Mouse (Mus musculus) Muller cell, postnatal 12 days (primary cell): ENCODE measurements around the gene Elavl1.

Source experiments
- DNase-seq: peaks from one replicate; pipeline ENCODE4 v3.0.0-alpha.2; 2015; ENCODE audit errors: inconsistent ontology term

Gene Elavl1

DNA sequence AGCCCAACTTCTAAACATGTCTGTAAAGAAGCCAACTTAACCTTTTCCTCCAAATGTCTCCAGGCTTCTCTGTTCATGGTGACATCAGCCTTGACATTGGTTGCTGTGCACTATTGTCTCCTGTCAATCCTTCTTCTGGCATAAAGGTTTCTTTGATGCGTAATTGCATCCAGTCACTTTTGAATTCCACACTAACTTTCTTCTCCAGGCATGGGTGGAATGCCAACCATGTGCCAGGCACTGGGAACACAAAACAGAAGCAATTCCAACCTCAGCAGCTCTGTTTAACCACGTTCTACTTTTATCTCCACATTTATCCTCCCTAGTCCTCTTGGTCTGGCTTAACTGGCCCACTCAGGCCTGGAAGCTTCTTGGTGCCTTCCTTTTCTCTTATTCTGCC lies 4.2 kb downstream of the Elavl1 start:
- peak; percentile 84 for DNase-seq

DNA sequence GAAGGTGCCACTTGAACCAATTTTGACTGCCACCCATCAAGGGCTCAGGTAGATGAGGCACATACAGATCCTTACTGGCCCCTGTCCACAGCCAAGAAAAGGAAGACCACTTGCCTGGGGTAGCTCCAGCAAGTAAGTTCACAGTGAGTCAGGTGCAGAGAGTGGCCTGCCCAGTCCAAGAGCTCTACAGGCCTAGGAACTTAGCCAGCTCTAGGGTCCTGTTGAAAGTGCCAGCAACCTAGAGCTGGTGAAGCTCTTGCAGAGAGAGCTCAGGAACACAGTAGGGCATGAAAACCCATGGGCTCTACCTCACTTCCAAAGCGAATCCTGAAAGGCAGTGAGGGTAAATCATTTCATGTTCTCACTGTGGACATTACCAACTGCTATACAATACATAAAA lies 4.8 kb downstream of the Elavl1 start:
- DNase-seq: no peak

DNA sequence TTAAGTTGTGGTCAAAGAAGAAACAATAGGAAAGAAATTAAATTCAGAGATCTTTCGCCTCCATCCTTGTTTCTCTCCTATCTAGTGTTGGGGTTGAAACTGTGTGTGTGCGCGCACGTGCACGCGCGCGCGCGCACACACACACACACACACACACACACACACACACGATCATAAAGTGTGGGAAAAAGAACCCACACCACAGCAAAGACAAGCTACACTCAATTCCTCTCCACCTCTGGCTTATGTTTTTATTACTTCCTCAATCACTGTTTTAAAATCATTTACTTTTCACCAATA lies 5.7 kb downstream of the Elavl1 start:
- no peak for DNase-seq

DNA sequence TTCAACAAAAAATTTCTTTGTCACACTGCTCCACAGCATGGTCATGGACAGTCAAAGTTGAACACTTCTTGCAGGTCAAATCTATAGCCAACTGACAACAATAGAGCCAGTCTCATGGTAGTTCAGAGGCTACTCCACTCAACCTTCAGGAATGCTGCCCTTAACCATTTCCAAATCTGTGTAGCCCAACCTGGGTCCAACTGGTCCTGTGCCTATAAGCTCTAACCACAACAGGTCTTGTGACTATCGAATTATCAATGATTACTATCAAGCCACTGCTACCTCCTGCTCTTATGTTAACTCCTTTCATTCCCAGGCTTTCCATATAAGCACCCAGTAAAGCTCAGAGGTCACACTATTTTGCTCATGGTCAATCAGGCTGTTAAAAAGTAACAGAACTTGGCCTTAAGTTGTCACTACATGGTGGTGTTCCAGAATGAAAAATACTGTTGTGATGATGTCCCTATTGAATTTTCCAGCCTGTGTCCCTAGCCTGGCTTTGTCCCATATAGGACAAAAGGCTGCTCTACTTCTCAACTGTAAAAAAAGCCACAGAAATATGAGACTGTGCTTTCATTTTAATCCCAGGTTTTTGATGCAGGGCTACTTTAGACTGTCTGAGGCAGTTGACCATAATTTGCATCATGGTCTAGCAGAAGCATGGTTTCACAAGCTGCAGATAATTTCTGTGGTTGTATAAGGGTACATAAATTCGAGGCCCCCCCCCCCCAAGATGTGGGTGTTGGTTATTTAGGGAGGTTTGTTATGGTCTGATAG lies 6.2 kb downstream of the Elavl1 start:
- peak; percentile 64 for DNase-seq

DNA sequence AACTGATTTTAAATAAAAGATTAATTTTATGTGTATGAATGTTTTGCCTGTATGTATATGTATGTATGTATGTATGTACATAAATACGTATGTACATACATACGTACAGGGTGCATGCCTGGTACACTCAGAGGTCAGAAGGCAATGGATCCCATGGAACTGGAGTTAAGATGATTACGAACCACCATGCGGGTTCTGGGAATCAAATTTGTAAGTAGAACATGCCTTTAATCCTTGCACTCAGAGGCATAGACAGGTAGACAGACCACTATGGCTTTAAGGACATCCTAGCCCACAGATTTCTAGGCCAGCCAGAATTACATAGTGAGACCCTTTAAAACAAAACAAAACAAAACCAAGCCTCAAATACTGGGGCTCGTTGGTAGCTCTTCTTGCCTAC lies 7.1 kb downstream of the Elavl1 start:
- DNase-seq: no peak

DNA sequence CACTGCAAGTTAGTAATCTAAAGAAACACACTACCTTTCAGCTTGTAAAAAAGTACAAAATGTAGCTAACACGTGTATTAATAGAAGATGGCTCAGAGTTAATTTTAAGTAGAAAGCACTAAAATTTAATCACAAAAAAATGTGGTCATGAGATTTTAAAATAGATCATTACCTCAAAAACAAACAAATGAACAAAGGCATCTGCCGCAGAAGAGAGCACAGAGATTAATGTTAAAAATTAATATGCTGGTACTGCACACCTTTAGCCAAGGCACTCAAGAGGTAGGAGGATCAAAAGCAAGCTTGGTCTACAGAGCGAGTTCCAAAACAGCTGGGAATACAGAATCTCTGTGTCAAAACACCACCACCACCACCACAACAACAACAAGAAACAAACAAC lies 10.4 kb downstream of the Elavl1 start:
- no peak for DNase-seq

DNA sequence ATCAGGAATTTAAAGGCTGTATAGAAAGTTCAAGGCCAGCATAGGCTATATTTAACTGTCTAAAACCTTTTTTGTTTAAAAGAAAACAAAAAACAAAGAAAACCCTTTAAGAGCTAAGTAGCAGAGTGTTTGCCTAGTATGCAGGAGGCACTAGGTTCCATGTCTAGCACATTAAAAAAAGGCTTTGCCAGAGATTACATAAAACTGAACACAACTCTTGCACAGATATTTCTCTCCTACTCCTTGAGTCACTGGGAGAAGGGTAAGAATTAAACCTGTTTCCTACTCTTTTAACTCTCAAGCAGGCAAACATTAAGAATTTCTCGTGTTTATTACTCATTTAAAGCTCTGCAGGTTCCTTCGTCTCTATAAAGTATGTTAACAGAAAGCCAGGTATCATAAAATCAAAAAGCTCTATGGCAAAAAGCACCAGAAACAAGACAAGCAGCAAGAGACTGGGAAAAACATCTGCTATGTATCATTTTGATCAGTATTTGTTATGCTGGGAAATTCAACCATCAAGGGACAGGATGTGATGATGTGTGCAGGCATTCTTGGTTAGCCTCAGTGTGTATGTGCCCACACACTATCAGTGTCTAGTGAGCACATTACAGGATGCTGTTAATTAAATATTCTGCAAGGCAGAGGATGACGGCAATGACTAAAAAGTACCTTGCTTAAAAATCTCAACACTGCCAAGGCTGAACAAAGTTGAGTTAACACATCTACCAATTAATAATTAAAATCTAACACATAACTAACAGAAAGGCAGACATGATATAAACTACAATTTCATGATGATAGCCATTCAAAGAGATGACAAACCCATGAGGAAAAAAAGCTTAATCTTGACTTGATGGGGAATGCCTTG lies 11.7 kb downstream of the Elavl1 start:
- DNase-seq: peak; percentile 73

DNA sequence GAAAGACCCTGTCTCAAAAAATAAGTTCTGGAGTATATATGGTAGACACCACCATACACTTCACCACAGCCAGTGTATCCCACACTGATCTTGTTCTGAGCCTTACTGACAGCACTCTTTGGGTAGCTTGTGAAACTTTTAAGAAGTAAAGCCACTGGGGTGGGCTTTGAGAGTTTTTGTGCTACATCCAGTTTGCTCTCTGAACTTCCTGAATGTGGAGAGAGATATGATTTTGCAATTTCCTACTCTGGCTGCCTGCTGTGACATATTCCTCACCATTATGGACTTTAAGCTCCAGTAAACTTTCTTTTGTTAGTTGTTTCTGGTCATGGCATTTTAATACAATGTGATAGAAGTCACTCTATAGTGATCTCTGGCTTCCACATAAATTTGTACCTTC lies 13.1 kb downstream of the Elavl1 start:
- DNase-seq: no peak

DNA sequence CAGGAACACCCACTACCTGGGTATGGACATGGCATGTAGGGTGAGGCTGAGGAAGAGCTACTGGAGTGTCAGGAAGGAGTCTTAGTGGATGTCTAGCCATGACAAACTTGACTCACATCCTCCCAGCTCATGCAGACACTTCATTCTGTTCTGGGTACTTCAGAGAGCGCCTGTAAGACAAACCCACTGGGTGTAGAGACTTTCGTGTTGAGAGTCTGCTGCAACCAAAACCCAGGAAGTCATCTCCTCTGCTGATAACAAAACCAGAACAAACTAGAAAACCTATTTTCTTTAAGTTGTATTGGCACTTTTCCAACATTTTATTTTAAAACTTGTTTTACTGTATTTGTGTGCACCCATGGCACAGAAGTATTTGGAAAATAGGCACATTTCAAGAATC lies 19.4 kb downstream of the Elavl1 start:
- no peak for DNase-seq

DNA sequence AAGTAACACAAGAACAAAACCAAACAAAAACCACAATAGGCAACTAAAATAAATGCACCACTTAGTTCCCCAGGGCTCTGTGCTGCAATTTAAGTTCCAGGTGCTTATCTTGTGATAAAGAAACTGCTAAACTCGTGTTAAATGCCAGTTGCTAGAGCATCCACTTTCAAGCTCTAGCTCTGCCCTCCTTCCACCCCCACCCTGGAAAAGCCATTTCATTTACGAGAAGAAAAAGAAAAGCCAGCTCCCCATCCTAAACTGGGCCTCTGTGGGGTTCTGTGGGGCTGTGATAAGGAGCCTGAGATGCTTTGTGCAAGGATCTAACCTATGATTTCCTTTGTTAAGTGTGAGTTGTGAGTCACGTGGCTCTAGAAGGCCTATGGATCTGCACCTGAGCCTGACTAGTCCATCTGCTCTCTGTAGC lies 21.1 kb downstream of the Elavl1 start:
- no peak for DNase-seq

DNA sequence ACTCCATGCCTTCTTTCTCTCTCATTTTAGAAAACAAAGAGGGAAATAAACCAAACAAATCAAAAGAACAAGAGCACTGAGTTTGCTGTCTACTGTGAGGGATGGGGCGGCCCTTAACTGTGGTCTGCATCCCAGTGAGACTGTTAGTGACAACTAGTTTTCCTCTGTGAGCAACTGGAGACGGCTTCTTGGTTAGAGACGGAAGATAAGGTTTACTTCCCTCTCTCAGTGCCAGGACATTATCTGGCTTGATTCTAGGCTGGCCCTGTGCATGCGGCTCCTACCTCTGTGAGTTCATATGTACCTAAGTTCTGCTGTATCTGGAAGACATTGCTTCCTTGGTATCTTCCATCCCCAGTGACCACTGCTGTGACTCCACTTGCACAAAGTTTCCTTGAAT lies 27.4 kb downstream of the Elavl1 start:
- no peak for DNase-seq

DNA sequence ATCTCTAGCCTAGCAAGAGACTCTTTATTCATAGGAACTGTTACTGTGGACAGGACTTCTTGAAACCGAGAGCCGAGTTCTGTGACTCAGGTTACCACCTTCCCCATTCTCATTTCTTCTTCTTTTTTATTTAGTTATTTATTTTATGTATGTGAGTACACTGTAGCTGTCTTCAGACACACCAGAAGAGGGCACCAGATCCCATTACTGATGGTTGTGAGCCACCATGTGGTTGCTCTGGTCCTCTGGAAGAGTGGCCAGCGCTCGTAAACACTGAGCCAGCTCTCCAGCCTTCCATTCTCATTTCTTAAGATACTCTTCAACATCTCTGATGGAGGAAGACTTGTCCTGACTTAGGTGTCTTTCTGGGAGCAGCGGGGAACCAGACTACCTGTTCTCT lies 32.5 kb downstream of the Elavl1 start:
- no peak for DNase-seq

DNA sequence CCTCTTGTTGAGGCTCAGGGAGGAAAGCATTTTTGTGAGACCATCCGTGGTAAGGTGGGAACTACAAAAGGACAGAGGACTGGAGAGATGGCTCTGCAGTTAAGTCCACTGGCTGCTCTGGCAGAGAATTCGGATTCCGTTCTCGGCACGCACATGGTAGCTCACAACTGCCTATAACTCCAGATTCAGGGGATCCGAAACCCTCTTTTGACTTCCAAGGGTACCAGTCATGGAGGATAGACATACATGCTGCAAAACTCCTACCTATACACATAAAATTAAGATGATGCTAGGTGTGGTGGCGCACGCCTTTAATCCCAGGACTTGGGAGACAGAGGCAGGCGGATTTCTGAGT lies 49.1 kb downstream of the Elavl1 start:
- DNase-seq: no peak

DNA sequence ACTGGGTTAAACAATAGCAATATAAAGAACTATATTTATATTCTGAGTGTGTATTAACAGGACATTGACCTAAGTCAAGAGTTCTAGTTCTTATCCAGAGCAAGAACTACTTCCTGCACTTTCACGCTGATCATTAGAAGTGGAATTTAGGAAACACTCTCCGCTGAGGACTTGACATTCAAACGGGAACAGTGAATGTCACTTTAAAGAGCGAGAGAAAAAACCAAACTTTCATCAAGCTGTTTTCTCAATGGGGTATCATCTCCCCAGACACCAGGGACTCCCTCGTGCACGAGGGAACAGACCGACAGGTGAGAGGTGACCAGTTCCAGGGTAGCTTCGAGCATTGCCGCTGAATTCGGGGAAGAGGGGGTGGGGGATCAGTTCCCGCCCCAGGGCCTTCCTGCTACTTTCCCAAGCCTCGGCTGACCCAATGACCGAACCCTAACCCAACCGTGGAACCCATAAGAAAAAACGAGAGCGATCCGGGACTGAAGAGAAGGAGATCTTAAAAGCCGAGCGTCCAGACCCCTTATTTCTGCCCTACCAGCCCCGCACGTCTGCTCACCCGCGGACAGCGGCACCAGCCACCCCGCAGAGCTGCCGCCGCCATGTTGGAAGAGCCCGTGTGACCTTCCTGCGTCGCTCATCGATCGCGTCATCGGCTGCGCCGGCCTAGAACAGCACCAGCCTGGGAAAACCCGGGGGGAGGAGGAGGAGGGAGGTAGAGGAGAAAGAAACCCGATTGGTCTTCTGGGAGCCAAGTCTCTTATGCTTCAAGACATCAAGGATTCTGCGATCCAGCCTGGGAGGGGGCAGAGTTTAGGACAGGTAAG lies 49.7 kb downstream of the Elavl1 start, which contains the start of gene Timm44:
Gene Timm44, minus strand, starts transcription at position 639 of the 836 bp plus-strand sequence.
- peak; percentile 97 for DNase-seq

DNA sequence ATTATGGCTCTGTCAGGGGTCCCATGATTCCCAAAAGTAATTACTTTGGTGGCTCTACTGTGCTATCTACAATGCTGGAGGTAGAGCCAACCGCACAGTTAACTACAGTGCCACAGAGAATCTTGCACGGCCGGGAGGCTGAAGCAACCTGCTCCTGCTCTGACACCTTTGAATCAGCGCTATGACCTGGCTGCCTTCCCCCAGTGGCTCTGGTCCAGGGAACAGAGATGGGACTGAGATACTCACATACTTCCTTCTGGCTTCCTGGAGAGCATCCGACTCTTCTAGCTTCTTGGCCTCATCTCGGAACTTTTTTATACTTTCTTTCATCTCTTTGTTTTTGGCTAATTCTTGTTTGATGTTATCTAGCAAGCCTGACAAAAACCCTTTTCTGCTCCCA lies 55.6 kb downstream of the Elavl1 start:
- DNase-seq: no peak

DNA sequence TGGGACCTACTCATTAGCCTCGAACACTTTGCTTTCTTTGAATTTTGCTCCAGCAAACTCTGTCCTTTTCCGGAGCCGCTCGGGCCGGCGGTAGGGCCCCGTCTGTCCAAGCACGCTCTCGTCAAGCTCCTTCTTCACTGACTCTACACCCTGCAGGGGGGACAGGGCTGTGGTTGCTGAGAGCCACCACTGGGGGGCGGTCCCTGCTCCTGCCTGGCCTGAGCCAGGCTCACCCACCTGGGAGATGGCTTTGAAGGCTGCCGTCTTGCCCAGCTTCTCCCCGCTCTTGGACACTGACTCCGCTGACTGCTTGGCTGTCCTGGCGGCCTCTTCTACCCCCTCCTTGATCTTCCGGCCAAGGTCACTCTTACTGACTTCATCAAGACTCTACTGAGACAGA lies 57.6 kb downstream of the Elavl1 start:
- DNase-seq: no peak

DNA sequence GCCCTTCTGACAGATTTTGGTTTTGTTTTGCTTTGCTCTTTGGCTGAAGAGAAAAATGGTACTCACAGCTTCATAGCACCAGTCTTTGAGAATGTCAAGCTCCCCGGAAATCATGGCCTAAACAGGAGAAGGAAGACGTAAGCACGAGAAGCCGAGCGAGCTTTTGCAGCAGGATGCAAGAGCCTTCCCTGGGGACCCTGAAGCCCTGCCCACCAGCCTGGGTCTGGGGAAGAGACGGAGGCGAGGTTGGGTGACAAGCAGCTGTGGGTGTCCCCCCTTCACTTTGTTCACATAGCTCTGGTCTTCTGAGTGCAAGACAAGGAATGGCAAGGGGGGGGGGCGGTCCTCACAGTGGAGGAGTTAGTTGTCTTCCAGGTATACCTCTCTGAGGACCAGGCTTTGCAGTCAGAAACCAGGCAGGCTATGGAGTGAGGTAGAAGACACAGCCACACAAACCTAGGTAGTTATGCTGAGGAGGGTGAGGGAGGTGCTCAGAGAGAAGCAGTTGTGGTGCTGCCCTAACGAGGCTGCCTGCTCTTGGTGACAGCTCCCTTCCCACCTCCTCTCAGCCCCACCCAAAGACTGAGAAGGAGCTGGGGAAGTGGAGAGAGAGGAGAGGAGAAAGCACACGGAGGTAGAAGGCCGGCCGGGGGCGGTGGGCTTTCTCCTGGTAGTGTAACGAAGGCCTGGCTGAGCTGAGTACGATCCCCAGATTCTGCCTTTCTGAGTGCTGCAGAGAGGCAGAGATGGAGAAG lies 59.9 kb downstream of the Elavl1 start:
- no peak for DNase-seq

DNA sequence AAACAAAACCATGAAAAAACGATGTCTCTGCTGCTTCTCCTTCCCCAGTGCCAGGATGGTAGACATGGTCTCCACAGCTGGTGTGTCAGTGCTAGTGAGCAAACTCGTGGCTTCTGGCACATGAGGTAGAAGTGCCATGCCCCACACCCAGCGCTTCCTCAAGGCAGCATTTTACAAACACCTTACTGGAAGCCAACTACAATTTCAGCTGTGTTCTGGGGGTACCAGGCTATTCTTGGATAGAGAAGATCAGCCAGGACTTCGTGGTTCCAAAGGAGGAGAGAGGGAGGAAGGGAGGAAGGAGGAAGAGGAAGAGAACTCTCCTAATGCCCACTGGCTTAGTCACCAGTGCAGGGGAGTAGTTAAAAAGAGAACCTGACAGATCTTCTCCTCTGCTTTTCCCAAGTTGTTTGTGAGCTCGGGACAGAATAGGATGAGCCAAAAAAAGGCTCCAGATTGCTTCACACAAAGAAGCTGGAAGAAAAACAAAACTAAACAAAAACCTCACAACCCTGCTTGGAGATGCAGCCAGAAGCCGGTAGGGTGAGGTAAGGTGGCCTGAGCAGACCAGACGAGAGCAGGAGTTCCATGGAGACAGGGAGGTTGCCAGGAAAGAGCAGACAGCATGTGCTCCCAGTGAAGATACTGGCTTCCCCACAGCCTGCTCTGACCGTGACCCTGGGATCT lies 62.0 kb downstream of the Elavl1 start:
- no peak for DNase-seq

DNA sequence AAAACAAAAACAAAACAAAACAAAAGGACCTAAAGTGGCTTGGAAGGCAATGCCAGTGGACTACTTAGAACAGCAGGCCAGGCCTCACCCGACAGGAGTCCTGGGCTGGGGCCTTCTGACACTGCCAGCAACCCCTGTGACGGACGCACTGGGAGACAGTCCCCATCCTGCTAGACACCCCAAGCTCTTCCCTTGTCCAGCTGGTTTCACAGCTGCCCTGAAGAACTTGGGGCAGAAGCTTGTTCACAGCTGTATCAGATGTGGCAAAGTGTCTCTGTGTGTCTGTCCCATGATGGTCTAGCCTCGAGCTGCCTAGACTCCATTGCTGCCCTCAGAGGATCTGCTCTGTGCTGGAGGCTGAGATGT lies 65.4 kb downstream of the Elavl1 start:
- no peak for DNase-seq

DNA sequence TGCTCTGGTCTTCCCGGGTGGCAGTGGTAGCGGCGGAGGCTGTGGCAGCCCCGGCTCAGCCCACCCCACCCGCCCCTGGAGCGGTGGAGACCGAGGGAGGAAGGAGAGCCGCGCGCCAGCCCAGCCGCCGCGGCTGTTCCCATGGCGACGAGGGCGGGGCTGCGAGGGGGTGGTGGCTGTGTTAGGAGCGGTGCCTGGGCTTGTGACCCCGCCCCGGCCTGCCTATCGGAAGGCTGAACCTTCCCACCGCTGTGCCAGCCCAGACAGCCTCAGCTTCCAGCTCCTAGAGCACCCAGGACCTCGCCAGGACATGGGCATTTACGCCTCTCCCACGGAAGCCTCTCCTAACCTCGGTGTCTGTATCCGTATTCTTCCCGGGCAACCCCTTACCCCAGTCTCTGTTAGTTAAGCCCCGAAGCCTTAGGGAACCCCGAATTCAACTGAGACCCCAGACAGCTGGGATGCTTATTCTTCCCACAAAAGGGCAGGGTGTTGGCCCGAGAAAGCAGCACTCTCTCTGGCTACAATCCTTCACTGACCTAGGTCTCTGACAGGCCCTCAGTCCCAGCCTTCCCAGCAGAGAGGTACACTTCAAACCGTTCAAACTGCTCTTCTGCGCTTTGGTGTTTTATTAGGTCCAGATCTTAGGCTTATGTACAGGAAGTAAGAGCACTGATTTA lies 65.9 kb downstream of the Elavl1 start, which contains the start of gene Ctxn1:
Gene Ctxn1, minus strand, starts transcription at position 150 of the 680 bp plus-strand sequence.
- peak; percentile 98 for DNase-seq
